Mouse (Mus musculus): ENCODE data around the gene 9130019O22Rik. TPM values are rescaled to one million over a fixed set of nuclear protein-coding genes. Genes with fewer than 3 reads are reported as not detected.
"Not testable (repeated sequence)": the region's sequence is repeated elsewhere in the genome, so short reads cannot be mapped to it uniquely, and the experiment has no call there.

The 9130019O22Rik gene
- total RNA-seq, 2 experiments from 2014 or later: 4.1 to 4.4 TPM

- DNase-seq: peak; percentile 93
Observed at GRCm38 (mm10) chr7:127375271-127376245, 11.4 kb downstream of the 9130019O22Rik start, which contains the start of gene Zfp747. Zfp747 (minus strand) TSS chr7:127376050.

- DNase-seq: not testable (repeated sequence)
Observed at GRCm38 (mm10) chr7:127371870-127372269, 15.1 kb downstream of the 9130019O22Rik start.

GRCm38 (mm10) chr7:127371213-127371612, 15.8 kb downstream of the 9130019O22Rik start:
- no peak for DNase-seq

GRCm38 (mm10) chr7:127366249-127366648, 20.7 kb downstream of the 9130019O22Rik start:
- no peak for DNase-seq

GRCm38 (mm10) chr7:127364166-127364565, 22.8 kb downstream of the 9130019O22Rik start:
- DNase-seq: no peak

GRCm38 (mm10) chr7:127363475-127363921, 23.5 kb downstream of the 9130019O22Rik start:
- peak; percentile 62 for DNase-seq

- DNase-seq: peak; percentile 37
Observed at GRCm38 (mm10) chr7:127362418-127362817, 24.5 kb downstream of the 9130019O22Rik start.

GRCm38 (mm10) chr7:127361449-127361848, 25.5 kb downstream of the 9130019O22Rik start:
- DNase-seq: no peak

- DNase-seq: no peak
Observed at GRCm38 (mm10) chr7:127360265-127360664, 26.7 kb downstream of the 9130019O22Rik start.

GRCm38 (mm10) chr7:127358472-127358871, 28.5 kb downstream of the 9130019O22Rik start:
- no peak for DNase-seq

GRCm38 (mm10) chr7:127357871-127358270, 29.1 kb downstream of the 9130019O22Rik start:
- no peak for DNase-seq

GRCm38 (mm10) chr7:127355796-127356195, 31.2 kb downstream of the 9130019O22Rik start:
- no peak for DNase-seq

GRCm38 (mm10) chr7:127351230-127352004, 35.5 kb downstream of the 9130019O22Rik start:
- DNase-seq: peak; percentile 33

- DNase-seq: no peak
Observed at GRCm38 (mm10) chr7:127346676-127347075, 40.3 kb downstream of the 9130019O22Rik start.

GRCm38 (mm10) chr7:127345512-127346325, 41.2 kb downstream of the 9130019O22Rik start, which contains the start of gene Zfp768:
Zfp768 (minus strand) TSS chr7:127345589.
- DNase-seq: peak; percentile 97

GRCm38 (mm10) chr7:127345092-127345491, 41.9 kb downstream of the 9130019O22Rik start:
- peak; percentile 78 for DNase-seq

GRCm38 (mm10) chr7:127344371-127344770, 42.6 kb downstream of the 9130019O22Rik start:
- DNase-seq: peak; percentile 32

GRCm38 (mm10) chr7:127343351-127344019, 43.5 kb downstream of the 9130019O22Rik start:
- DNase-seq: no peak

GRCm38 (mm10) chr7:127342888-127343287, 44.1 kb downstream of the 9130019O22Rik start:
- DNase-seq: no peak

- DNase-seq: no peak
Observed at GRCm38 (mm10) chr7:127342332-127342731, 44.6 kb downstream of the 9130019O22Rik start.

GRCm38 (mm10) chr7:127341861-127342260, 45.1 kb downstream of the 9130019O22Rik start:
- DNase-seq: not testable (repeated sequence)
